Mouse (Mus musculus): Measurements from ENCODE around the gene Acot7.

Gene Acot7

GRCm38 (mm10) chr4:152177537-152178343 lies at the start of gene Acot7:
Gene Acot7, plus strand, starts transcription at chr4:152178134.
- DNase-seq (ENCODE audit: low read depth, low spot score): peak; percentile 75

- DNase-seq (ENCODE audit: low read depth, low spot score): no peak
These were observed 49.1 kb upstream of the Acot7 start for GRCm38 (mm10) chr4:152128784-152129183.

DNA sequence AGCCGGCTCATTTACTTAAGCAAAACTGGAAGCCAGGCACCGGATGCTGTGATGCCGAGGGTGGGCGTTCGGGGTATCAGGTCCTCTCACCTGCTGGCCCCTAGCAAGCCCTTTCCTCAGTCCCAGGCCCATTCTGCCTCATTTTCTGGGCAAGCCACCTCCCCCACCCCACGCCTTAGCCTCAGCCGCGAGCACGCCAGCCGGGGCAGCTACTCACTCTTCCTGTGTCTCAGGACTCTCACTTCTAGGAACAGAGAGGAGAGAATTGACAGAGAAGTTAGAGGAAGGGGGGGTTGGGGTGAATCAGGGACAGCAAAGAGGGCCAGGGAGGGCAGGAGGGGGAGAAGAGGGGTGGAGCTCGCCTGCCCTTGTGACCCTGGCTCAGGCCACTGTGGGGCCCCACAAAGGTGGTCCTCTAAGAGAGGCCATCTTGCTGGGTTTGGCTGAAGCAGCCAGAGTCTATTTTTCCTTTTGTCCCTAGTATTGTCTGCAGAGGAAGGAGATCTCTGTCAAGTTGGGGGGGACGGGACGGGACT lies 48.5 kb upstream of the Acot7 start:
- DNase-seq (ENCODE audit: low read depth, low spot score): no peak

- no peak for DNase-seq (ENCODE audit: low read depth, low spot score)
These were observed 46.9 kb upstream of the Acot7 start for GRCm38 (mm10) chr4:152130771-152131653.

DNA sequence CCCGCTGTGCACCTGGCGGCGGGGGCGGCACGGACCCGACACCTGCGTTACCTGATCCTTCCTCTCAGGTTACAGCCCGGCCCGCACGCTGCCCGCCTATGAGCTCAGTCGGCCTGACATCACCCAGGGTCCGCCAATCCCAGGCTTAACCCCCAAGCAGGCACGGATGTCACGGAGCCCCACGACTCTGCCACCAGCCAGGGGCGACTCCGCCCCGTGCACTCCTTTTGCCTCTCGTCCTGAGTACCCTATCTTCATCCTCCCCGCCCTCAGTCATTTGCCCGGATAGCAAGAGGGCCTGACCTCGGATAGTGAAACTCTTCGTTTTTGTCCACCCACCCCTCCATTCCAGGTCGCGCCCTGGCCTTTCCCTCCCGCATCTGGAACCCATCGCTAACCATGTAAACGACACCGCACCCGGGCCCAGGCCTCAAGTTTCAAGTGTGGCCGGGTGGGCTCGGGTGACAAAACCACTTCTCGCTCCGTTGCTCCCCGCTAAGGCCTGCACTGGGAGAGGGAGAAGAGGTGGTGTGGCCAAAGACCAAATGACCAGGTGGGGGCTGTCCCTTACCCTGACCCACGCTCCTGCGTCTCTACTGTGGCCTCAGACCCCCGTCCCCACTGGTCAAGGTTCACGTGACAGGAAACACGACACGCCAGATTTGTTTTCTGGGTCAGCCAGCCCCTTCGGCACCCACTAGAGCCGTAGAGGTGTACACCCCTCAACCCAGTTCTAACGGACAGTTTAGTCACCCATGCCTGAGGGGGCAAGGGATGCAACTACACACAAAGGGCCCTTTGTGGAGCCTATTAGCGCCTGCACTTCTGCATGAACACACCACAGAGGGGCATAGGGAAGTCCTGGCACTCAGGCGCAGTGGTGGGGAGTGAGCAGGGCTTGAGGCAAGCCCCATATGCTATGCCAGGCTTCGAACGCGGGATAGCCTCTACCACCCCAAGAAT lies 45.8 kb upstream of the Acot7 start:
- DNase-seq (ENCODE audit: low read depth, low spot score): no peak

- DNase-seq (ENCODE audit: low read depth, low spot score): no peak
These were observed 45.2 kb upstream of the Acot7 start for GRCm38 (mm10) chr4:152132772-152133169.

DNA sequence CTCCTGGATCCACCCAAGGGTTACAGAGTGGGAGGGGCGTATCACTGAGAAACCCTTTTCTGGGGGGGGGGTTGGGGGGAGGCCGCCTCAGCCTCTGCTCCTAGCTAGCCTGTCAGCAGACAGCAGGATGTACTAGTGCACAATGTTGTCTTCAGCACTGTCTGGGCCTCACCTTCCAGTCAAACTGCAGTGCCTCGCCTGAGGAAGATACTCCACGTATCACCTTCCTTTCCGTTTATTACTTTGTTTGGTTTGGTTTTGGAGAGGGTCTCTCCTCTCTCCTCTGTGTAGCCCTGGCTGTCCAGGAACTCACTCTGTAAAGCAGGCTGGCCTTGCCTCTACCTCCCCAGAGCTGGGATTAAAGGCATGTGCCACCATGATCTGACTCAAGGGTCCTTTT lies 44.7 kb upstream of the Acot7 start:
- no peak for DNase-seq (ENCODE audit: low read depth, low spot score)

DNA sequence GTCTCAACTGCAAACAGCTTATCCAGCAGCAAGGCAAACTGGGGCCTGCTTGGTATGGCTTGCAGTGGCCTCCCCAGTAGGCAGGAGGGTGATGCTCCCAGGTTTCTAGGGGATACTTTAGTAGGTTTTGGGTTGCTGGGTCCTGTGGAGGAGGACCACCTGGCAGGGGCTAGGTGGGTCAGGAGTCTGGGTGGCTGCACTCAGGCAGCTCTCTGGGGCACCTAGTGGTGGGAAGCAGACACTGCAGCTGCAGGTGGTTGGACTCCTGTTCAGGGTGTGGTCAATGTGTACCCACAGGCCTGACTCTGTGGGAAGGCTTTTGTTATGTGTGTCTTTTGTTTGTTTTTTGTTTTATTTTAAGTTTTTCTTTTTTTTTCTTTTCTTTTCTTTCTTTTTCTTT lies 43.4 kb upstream of the Acot7 start:
- peak; percentile 44 for DNase-seq (ENCODE audit: low read depth, low spot score)

DNA sequence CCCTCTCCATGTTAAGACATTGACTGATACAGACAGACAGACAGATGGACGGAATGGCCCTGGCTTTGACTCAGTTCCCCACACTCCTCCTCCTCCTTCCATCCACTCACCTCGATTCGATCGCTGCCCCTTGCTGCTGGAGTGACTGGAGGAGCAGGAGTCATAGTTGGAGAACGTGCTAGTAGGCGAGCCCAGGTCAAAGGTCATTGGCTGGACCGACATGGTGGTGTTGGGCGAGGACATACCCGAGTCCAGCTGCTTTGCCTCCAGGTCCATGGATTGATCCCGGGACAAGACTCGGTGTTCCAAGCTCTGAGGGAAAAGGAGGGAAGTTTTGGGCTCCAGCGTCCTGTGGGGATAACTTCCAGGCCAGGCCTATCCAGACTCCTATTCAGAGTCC lies 42.6 kb upstream of the Acot7 start:
- no peak for DNase-seq (ENCODE audit: low read depth, low spot score)

DNA sequence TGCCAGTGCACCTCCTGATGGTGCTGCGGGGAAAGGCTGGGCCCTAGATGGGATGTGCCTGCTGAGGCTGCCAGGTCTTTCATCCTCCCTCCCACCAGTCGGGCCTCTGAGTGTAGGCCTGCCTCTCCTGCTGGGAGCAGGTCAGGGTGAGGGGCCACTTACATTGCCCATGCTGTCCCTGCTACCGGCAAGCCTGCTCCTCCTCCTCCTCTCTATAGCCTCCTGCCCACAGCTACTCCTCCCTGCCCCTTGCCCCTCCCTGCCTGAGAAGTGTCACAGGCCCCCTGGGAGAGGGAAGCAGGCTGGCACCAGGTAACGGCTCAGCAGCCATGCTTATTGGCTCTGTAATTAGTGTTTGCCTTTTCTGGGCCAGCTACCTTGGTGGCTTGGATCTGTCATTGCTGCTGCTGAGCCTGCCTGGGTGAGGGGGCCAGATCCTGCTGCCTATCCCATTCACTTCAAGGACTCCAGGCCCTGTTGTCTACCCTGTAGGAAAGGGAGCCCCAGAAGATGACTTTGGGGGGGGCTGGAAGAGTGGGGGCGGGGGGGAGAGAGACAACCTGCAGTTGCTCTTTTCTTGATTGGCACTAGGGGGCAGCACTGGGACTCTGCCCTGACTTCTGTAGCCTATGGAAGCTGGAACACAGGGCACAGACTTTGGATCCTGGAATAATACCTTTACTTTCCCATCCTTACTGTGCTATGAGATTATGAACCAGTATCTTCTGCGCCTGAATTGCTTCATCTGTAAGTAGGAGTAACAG lies 41.6 kb upstream of the Acot7 start:
- no peak for DNase-seq (ENCODE audit: low read depth, low spot score)

GRCm38 (mm10) chr4:152136876-152137250 lies 41.1 kb upstream of the Acot7 start:
- no peak for DNase-seq (ENCODE audit: low read depth, low spot score)

DNA sequence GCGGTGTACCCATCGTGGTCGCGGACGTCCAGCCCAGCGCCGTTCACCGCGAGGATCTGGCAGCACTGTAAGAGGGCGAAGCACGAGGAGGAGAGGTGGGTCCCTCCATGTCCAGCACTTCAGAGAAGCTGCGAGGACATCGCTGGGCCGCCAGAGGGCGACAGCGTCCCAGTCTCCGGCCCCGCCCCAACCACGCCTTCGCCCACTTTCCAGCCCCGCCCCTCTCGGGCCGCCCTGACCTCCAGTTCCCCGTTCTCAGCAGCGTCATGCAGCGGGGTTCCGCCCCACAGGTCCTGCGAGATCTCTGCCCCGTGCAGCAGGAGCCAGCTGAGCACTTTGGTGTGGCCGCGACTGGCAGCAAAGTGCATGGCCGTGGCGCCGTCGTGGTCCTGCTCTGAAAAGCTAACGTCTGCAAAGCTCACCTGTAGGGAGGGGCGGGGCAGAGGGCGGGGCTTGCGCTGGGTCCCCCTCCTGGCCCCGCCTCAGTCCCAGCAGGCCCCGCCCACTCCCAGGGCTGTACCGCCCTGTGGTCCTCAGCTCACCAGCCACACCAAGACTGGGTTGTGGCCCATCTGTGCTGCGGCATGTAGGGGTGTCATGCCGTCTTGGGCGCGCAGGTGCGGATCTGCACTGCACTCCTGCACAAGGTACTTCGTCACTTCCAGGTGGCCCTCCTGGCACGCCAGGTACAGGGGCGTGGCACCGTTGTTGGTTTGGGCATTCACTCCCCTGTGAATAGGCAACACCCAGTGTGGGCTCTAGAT lies 39.3 kb upstream of the Acot7 start:
- peak; percentile 70 for DNase-seq (ENCODE audit: low read depth, low spot score)

DNA sequence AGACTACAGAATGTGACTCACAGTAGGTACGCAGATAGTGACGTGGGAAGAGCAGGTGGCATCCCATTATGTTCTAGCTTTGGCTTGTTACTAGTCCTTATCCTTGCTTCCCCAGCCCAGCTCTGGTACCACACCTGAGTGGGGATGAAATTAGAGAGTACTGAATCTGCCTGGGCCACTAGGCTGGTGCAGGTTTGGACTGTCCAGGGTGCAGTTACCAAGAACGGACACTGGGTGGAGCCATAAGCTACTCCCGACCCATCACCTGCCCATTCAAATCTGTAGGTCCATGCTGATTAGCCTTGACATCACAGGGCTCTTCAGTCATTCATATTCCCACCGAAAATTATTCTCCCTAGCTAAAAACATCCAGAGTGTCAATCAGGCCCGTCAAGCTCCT lies 37.5 kb upstream of the Acot7 start:
- peak; percentile 37 for DNase-seq (ENCODE audit: low read depth, low spot score)

GRCm38 (mm10) chr4:152141521-152142135 lies 36.3 kb upstream of the Acot7 start:
- no peak for DNase-seq (ENCODE audit: low read depth, low spot score)

DNA sequence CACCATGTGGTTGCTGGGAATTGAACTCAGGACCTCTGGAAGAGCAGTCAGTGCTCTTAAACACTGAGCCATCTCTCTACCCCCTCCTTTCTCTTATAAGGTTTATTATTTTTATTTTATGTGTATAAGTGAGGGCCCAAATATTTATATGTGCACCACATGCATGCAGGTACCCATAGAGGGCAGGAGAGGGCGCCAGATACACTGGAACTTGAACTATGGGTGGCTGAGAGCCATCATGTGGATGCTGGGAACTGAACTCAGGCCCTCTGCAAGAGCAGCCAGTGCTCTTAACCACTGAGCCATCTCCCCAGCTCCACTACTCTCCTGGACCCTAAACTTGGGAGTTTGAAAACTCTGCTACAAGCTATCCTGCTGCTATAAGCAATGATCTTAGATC lies 34.3 kb upstream of the Acot7 start:
- DNase-seq (ENCODE audit: low read depth, low spot score): no peak

DNA sequence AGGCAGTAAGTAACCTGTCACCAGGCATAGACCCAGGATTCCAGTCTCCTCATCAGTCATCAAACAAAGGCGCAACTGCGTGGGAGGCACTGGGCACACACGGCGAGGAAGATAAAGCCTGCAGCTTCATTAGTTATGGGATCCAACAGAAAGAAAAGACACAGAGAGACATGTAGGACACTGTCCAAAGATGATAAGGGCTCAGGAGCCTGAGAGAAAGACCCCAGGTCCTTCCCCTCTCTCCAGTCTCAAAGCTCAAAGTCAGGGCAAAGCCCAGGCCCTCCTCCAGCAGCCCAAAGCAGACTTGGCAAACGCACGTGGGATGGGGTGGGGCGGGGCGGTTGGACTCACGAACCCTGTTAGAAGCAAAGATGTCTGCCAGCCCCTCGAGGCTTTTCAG lies 32.5 kb upstream of the Acot7 start:
- no peak for DNase-seq (ENCODE audit: low read depth, low spot score)

- no peak for DNase-seq (ENCODE audit: low read depth, low spot score)
These were observed 31.7 kb upstream of the Acot7 start for GRCm38 (mm10) chr4:152146033-152146827.

DNA sequence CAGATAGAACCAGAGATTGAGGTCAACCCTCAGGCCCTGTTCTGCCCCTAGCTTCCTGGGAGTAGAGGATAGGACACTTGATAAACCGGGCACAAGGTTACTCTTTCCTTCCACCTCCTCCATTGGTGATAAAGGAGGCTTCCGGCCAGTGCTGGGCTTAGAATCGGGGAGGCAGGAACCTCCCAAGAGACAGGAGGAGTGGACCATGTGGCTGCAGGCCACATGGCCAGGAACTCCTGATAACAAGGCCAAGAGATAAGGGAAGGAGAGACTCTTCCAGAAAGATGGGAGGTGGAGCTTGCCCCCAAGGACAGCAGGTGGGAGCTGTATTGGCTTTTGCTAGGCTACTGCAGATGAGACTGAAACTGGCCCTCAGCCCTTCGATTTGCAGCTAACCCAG lies 27.4 kb upstream of the Acot7 start:
- no peak for DNase-seq (ENCODE audit: low read depth, low spot score)
